Mouse (Mus musculus) heart, adult 2 months (tissue): Measurements from ENCODE around the gene Sry. TPM values are rescaled to one million over a fixed set of nuclear protein-coding genes. Genes with fewer than 3 reads are reported as not detected.

Source experiments
- DNase-seq, 2 experiments: peaks; one replicate each; pipeline ENCODE4 v3.0.0; 2021
- H3K27ac ChIP-seq: fragments of 200-600 bp; 2 replicates; pipeline ENCODE4 v1.8.1; 2022
- H3K27me3 ChIP-seq: fragments of 200-500 bp; 2 replicates; pipeline ENCODE4 v1.6.1; 2012; ENCODE audit warnings: mild to moderate bottlenecking, low read length, inconsistent platforms, mixed read lengths; ENCODE audit not compliant: control insufficient read depth, insufficient read depth
- H3K36me3 ChIP-seq: fragments of 200-500 bp; 2 replicates; pipeline ENCODE4 v1.6.1; 2012; ENCODE audit warnings: low read length, inconsistent platforms; ENCODE audit not compliant: control insufficient read depth, insufficient read depth
- H3K4me1 ChIP-seq: fragments of 200-500 bp; 2 replicates; pipeline ENCODE4 v1.6.1; 2011; ENCODE audit warnings: low read length; ENCODE audit not compliant: control insufficient read depth, insufficient read depth
- H3K4me3 ChIP-seq: fragments of 200-600 bp; 2 replicates; pipeline ENCODE4 v1.8.1; 2022
- H3K79me2 ChIP-seq: fragments of 200-500 bp; replicated peaks from 2 replicates; pipeline ENCODE4 v1.6.1; 2012; ENCODE audit warnings: mild to moderate bottlenecking, inconsistent platforms, low read length, moderate library complexity, mixed read lengths; ENCODE audit not compliant: control insufficient read depth, insufficient read depth
- H3K9ac ChIP-seq: fragments of 200-500 bp; 2 replicates; pipeline ENCODE4 v1.6.1; 2012; ENCODE audit warnings: low read depth, mild to moderate bottlenecking, control low read depth, inconsistent platforms, low read length, mixed read lengths
- CTCF ChIP-seq: fragments of 200-600 bp; IDR thresholded peaks from 2 replicates; pipeline ENCODE4 v1.8.1; 2022; ENCODE audit warnings: antibody characterized with exemption, mild to moderate bottlenecking, moderate library complexity
- EP300 ChIP-seq: fragments of 200-500 bp; IDR thresholded peaks from 2 replicates; pipeline ENCODE4 v1.6.1; 2011; ENCODE audit warnings: low read depth, low read length, control low read depth; ENCODE audit not compliant: insufficient read depth
- POLR2A ChIP-seq: fragments of 200-500 bp; IDR thresholded peaks from 2 replicates; pipeline ENCODE4 v1.6.1; 2011; ENCODE audit warnings: mild to moderate bottlenecking, low read depth, low read length, control low read depth; ENCODE audit not compliant: insufficient read depth
- WGBS: fragments of 180-500 bp; shearing (Covaris S2); methylation state at CpG from one replicate; pipeline ENCODE4 v1.1.7; 2018; 5-methylcytosine and 5-hydroxymethylcytosine counted together
- intact Hi-C: fragments of 180-260 bp; cut with DNase I; formaldehyde crosslinking; loops from one replicate; pipeline ENCODE4 v1.15.1; 2025
- long read RNA-seq: library from polyadenylated mRNA; stranded (forward); transcript quantifications from one replicate; pipeline ENCODE4 v2.0.0, GENCODE M21; 2021
- polyA plus RNA-seq: library from polyadenylated mRNA; depleted of rRNA; stranded (reverse); fragments of >200 nt; gene quantifications from 2 replicates; pipeline ENCODE4 v1.2.3, GENCODE M21; 2012; rRNA removed
- total RNA-seq, 2 experiments: library from RNA; stranded (reverse); gene quantifications; 2 replicates each; pipeline ENCODE4 v1.2.3; 2021

The Sry gene
- not detected for total RNA-seq
- polyA plus RNA-seq = not detected in 2 replicates
- long read RNA-seq = 0 reads

- H3K4me1 ChIP-seq = no peaks in the 10 kb centered on the region
- H3K36me3 ChIP-seq = no peaks in the 10 kb centered on the region
- 19% methylated on average over 2 of the region's 2 CpGs for WGBS
- intact Hi-C loops = no loop called here
- no peak within 1 kb of the TSS for H3K9ac ChIP-seq
- H3K27ac ChIP-seq = no peak within 1 kb of the TSS
- no peaks in the 10 kb centered on the region for H3K27me3 ChIP-seq
- H3K4me3 ChIP-seq = no peak within 1 kb of the TSS
- DNase-seq = no peak
- no peak for TF ChIP-seq EP300
- TF ChIP-seq CTCF = no peak
- no peak for TF ChIP-seq POLR2A
- H3K79me2 ChIP-seq = no peaks in the 10 kb centered on the region
Observed at GRCm38 (mm10) chrY:2663558-2663957, at the start of gene Sry. Sry (minus strand) TSS chrY:2663658.

Other genes with a start within 250 kb of the Sry start
- not detected for gene H2al2c, start 64.6 kb downstream of the Sry start, total RNA-seq
- gene H2al2c, start 64.6 kb downstream of the Sry start, polyA plus RNA-seq = not detected in 2 replicates
- gene H2al2b, start 57.0 kb upstream of the Sry start, total RNA-seq = not detected
- gene H2al2b, start 57.0 kb upstream of the Sry start, polyA plus RNA-seq = not detected in 2 replicates
- not detected for gene Gm4064, start 132.5 kb upstream of the Sry start, total RNA-seq
- not detected in 2 replicates for gene Gm4064, start 132.5 kb upstream of the Sry start, polyA plus RNA-seq
- gene Rbmy, start 167.0 kb upstream of the Sry start, total RNA-seq = not detected
- not detected in 2 replicates for gene Rbmy, start 167.0 kb upstream of the Sry start, polyA plus RNA-seq
- gene Gm10256, start 167.0 kb upstream of the Sry start, total RNA-seq = not detected
- gene Gm10256, start 167.0 kb upstream of the Sry start, polyA plus RNA-seq = not detected in 2 replicates
- gene Gm10352, start 237.3 kb upstream of the Sry start, total RNA-seq = not detected
- gene Gm10352, start 237.3 kb upstream of the Sry start, polyA plus RNA-seq = not detected in 2 replicates